Mouse (Mus musculus) lung, postnatal 0 days (tissue): Measurements from ENCODE around the gene Gucd1. TPM values are rescaled to one million over a fixed set of nuclear protein-coding genes. Genes with fewer than 3 reads are reported as not detected.

Source experiments
- ATAC-seq: fragments of 200-750 bp; cut with Nextera tagmentation; 2 replicates; pipeline ENCODE4 v1.8.0; 2017; ENCODE audit warnings: moderate library complexity
- DNase-seq: peaks from one replicate; pipeline ENCODE4 v3.0.0-alpha.2; 2016; ENCODE audit warnings: low spot score
- H3K27ac ChIP-seq: fragments of 300-500 bp; sonication (generic); 2 replicates; pipeline ENCODE4 v1.5.1; 2014; ENCODE audit warnings: antibody characterized with exemption, mild to moderate bottlenecking, low read length, mixed read lengths
- H3K27me3 ChIP-seq: fragments of 300-500 bp; sonication (generic); replicated peaks from 2 replicates; pipeline ENCODE4 v1.6.1; 2014; ENCODE audit warnings: low read length, mixed read lengths; ENCODE audit not compliant: insufficient read depth
- H3K36me3 ChIP-seq: fragments of 300-500 bp; sonication (generic); 2 replicates; pipeline ENCODE4 v1.6.1; 2014; ENCODE audit warnings: low read length, mixed read lengths; ENCODE audit not compliant: insufficient read depth
- H3K4me1 ChIP-seq: fragments of 300-500 bp; sonication (generic); 2 replicates; pipeline ENCODE4 v1.6.1; 2014; ENCODE audit warnings: antibody characterized with exemption, low read depth, low read length, mixed read lengths; ENCODE audit not compliant: insufficient read depth
- H3K4me2 ChIP-seq: fragments of 300-500 bp; sonication (generic); replicated peaks from 2 replicates; pipeline ENCODE4 v1.6.1; 2014; ENCODE audit warnings: low read depth, mild to moderate bottlenecking, low read length, moderate library complexity, mixed read lengths
- H3K4me3 ChIP-seq: fragments of 300-500 bp; sonication (generic); 2 replicates; pipeline ENCODE4 v1.5.1; 2014; ENCODE audit warnings: low read depth, low read length
- H3K9ac ChIP-seq: fragments of 300-500 bp; sonication (generic); replicated peaks from 2 replicates; pipeline ENCODE4 v1.6.1; 2014; ENCODE audit warnings: low read depth, mild to moderate bottlenecking
- H3K9me3 ChIP-seq: fragments of 300-500 bp; sonication (generic); 2 replicates; pipeline ENCODE4 v1.6.1; 2016; ENCODE audit warnings: low read length, mixed read lengths
- CTCF ChIP-seq: IDR thresholded peaks from 2 replicates; pipeline ENCODE4 v1.5.1; 2016; ENCODE audit warnings: antibody characterized with exemption, mild to moderate bottlenecking
- EP300 ChIP-seq: IDR thresholded peaks from 2 replicates; pipeline ENCODE4 v1.6.1; 2016; ENCODE audit warnings: antibody characterized with exemption, mild to moderate bottlenecking, control low read depth
- WGBS: fragments of 180-500 bp; shearing (Covaris S2); extraction: QIAGEN DNeasy Blood & Tissue Kit; methylation state at CpG from one replicate; pipeline ENCODE4 v1.1.7; 2014; 5-methylcytosine and 5-hydroxymethylcytosine counted together
- polyA plus RNA-seq: library from polyadenylated mRNA; unstranded; fragments of >200 nt; fragmentation: Nextera tagmentation; extraction: Ambion mirVana; gene quantifications from 2 replicates; pipeline ENCODE4 v1.2.1, GENCODE M21; 2015

Gucd1 gene
- polyA plus RNA-seq, 1 experiment from 2014 or later = 20.3 TPM

GRCm38 (mm10) chr10:75430633-75431032 is 87.1 kb downstream of the Gucd1 start:
- no peak overlapping the region for H3K27ac ChIP-seq
- H3K4me3 ChIP-seq = no peak overlapping the region
- WGBS = 93% methylated on average over 6 of the region's 6 CpGs
- H3K4me1 ChIP-seq = no peaks in the 10 kb centered on the region
- no peaks in the 10 kb centered on the region for H3K36me3 ChIP-seq
- TF ChIP-seq CTCF (no peak), EP300 (no peak)
- no peak for DNase-seq
- no peak for ATAC-seq
- no peaks in the 10 kb centered on the region for H3K27me3 ChIP-seq
- H3K9ac ChIP-seq = no peak overlapping the region
- no peak overlapping the region for H3K4me2 ChIP-seq
- H3K9me3 ChIP-seq = no peaks in the 10 kb centered on the region

- H3K4me3 ChIP-seq = no peak overlapping the region
- H3K4me1 ChIP-seq = no peaks in the 10 kb centered on the region
- no peak overlapping the region for H3K9ac ChIP-seq
- TF ChIP-seq CTCF = no peak
- TF ChIP-seq EP300 = no peak
- DNase-seq = no peak
- no peak overlapping the region for H3K4me2 ChIP-seq
- H3K27me3 ChIP-seq = no peaks in the 10 kb centered on the region
- H3K27ac ChIP-seq = no peak overlapping the region
- no peak for ATAC-seq
- H3K36me3 ChIP-seq = no peaks in the 10 kb centered on the region
- H3K9me3 ChIP-seq = no peaks in the 10 kb centered on the region
- 83% methylated on average over 5 of the region's 5 CpGs for WGBS
Observed at GRCm38 (mm10) chr10:75430147-75430537, 87.6 kb downstream of the Gucd1 start.

- H3K4me2 ChIP-seq = no peak overlapping the region
- H3K27me3 ChIP-seq = no peaks in the 10 kb centered on the region
- no peak overlapping the region for H3K9ac ChIP-seq
- no peaks in the 10 kb centered on the region for H3K36me3 ChIP-seq
- ATAC-seq (no peak), DNase-seq (no peak)
- no peak for TF ChIP-seq EP300
- no peak for TF ChIP-seq CTCF
- no peak overlapping the region for H3K4me3 ChIP-seq
- 61% methylated on average over 7 of the region's 7 CpGs for WGBS
- H3K27ac ChIP-seq = no peak overlapping the region
- no peaks in the 10 kb centered on the region for H3K9me3 ChIP-seq
- no peaks in the 10 kb centered on the region for H3K4me1 ChIP-seq
Observed at GRCm38 (mm10) chr10:75429522-75430146, 88.1 kb downstream of the Gucd1 start.

GRCm38 (mm10) chr10:75429004-75429380 is 88.8 kb downstream of the Gucd1 start:
- TF ChIP-seq CTCF = no peak
- no peak for TF ChIP-seq EP300

GRCm38 (mm10) chr10:75428049-75429003 is 89.4 kb downstream of the Gucd1 start:
- no peak for DNase-seq
- Histone ChIP-seq H3K9ac (no peak overlapping the region), H3K27ac (no peak overlapping the region), H3K4me2 (no peak overlapping the region), H3K4me1 (no peaks in the 10 kb centered on the region), H3K36me3 (no peaks in the 10 kb centered on the region), H3K27me3 (no peaks in the 10 kb centered on the region), H3K4me3 (no peak overlapping the region), H3K9me3 (no peaks in the 10 kb centered on the region)
- ATAC-seq = no peak
- 63% methylated on average over 13 of the region's 13 CpGs for WGBS
- no peak for TF ChIP-seq CTCF
- TF ChIP-seq EP300 = no peak

More at GRCm38 (mm10) chr10:75429004-75429380, 88.8 kb downstream of the Gucd1 start:
- Histone ChIP-seq H3K27me3 (no peaks in the 10 kb centered on the region), H3K9ac (no peak overlapping the region), H3K36me3 (no peaks in the 10 kb centered on the region), H3K4me3 (no peak overlapping the region), H3K27ac (no peak overlapping the region), H3K4me2 (no peak overlapping the region), H3K4me1 (no peaks in the 10 kb centered on the region), H3K9me3 (no peaks in the 10 kb centered on the region)
- 54% methylated on average over 6 of the region's 6 CpGs for WGBS
- no peak for DNase-seq
- peak; percentile 49 for ATAC-seq

GRCm38 (mm10) chr10:75424498-75424901 is 93.3 kb downstream of the Gucd1 start:
- ATAC-seq = no peak; the same call in 1 of the 2 replicates
- no peaks in the 10 kb centered on the region for H3K36me3 ChIP-seq
- no peaks in the 10 kb centered on the region for H3K27me3 ChIP-seq
- 0 out of 2 replicates have a peak overlapping the region, but pooled peaks have one; percentile 8 for H3K4me2 ChIP-seq
- no peak overlapping the region for H3K4me3 ChIP-seq
- H3K27ac ChIP-seq = no peak overlapping the region
- no peak for TF ChIP-seq EP300
- no peak for TF ChIP-seq CTCF
- H3K4me1 ChIP-seq = no peaks in the 10 kb centered on the region
- WGBS = 45% methylated on average over 10 of the region's 10 CpGs
- DNase-seq = peak; percentile 18
- H3K9ac ChIP-seq = no peak overlapping the region
- H3K9me3 ChIP-seq = no peaks in the 10 kb centered on the region
